Mouse (Mus musculus) thymus, postnatal 4 days (tissue): ENCODE results near the gene Wdr27.
"Not testable (repeated sequence)": the region's sequence is repeated elsewhere in the genome, so short reads cannot be mapped to it uniquely, and the experiment has no call there.

ENCODE experiments used
- DNase-seq: peaks from one replicate; pipeline ENCODE4 v3.0.0; 2021

Wdr27 gene

DNA sequence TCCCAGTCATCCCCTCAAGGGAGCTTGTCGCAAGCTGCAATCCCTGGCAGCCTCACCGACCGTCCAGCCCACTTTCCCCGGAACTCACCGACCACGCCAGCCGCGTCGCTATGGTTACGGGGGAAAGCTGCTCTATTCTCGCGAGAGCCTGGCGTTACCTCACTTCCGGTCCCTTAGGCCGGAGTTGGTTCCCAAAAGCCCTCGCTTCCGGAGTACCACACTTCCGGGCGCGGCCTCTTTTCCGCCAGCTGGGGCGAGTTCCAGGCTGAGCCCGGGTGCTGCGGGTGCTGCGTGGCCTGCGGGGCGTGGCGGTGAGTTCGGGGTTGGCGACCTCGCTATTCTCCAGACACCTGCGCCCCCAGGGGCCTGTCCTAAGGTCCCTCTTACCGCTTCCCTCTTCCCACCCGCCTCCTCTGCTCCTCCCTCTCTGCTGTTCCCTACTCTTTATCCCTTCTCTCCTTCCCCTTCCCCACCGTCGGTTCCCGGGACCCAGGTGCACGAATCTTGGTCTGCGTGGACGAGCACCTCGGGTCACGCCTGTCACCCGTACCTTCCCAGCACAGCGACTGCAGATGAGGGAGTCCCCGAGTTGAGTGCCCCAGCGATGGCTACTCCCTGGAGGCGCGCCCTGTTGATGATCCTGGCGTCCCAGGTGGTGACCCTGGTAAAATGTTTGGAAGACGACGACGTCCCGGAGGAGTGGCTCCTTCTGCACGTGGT lies at the start of gene Wdr27, which contains the start of gene 1600012H06Rik:
Gene Wdr27, minus strand, starts transcription at position 150 of the 720 bp plus-strand sequence.
Gene 1600012H06Rik, plus strand, starts transcription at position 176 of the 720 bp plus-strand sequence.
- DNase-seq: peak; percentile 98

DNA sequence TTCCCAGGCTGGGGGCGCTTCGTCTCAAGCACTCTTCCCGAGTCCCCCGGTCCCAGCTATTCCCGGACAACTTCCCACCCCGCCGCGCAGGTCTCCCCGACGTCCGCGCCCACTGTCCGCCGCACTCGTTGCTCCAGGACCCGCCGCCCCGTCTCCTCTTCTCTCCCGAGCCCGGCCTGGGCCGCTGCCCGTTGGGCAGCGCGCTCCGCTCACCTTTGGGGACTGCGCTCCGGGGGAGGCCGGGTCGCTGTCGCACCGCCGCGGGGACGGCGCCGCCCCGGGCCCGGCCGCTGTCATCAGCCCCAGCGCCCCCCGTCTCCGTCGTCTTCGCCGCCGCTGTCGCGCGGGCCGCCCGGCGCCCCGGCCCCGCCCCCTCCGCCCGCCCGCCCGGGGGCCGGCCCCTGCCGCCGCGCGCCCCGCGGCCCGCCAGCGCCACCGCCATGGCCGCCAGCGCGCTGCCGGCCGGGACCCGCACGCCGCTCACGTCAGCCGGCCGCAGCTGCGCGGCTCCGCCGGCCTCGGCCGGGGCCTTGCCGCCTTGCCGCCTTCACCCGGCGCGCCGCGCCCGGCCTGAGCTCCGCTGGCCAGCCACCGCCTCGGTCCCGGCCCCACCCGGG lies 49.7 kb upstream of the Wdr27 start:
- not testable (repeated sequence) for DNase-seq

GRCm38 (mm10) chr17:14990116-14990702 lies 47.3 kb upstream of the Wdr27 start:
- not testable (repeated sequence) for DNase-seq

DNA sequence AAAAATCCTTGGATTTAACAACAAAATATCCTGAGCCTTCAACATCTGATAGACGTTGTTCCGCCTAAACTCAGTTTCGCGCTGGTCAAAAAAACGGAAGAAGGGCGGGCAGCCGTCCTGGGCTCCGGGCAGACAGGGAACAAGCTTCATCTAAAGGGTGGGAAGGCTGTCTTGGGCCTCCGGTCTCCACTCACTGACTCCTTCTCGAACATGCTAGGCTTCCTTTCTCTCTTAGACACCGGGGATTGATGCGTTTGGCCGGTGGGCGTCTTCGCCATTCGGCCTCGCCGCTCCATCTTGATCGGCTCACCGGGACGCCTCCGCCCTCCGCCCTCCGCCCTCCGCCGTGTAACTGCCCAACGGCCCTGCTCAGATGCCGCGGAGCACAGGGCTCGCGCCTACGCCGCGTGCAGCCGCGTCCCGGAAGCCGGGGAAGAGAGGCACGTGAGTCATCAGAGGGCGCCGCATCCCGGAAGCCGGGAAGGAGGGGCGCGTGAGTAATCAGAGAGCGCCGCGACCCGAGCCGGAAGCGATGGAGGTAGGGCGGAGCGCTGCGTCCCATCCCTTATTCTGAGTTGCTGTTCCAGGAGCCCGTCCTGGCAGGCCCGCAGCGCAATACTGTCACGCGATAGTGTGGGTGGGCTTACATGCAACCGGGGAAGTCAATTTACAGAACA lies 35.5 kb upstream of the Wdr27 start, which contains the start of the genes 9030025P20Rik and Gm3417:
Gene 9030025P20Rik, plus strand, starts transcription at position 107 of the 677 bp plus-strand sequence.
Gene Gm3417, minus strand, starts transcription at position 429 of the 677 bp plus-strand sequence.
- DNase-seq: not testable (repeated sequence)

DNA sequence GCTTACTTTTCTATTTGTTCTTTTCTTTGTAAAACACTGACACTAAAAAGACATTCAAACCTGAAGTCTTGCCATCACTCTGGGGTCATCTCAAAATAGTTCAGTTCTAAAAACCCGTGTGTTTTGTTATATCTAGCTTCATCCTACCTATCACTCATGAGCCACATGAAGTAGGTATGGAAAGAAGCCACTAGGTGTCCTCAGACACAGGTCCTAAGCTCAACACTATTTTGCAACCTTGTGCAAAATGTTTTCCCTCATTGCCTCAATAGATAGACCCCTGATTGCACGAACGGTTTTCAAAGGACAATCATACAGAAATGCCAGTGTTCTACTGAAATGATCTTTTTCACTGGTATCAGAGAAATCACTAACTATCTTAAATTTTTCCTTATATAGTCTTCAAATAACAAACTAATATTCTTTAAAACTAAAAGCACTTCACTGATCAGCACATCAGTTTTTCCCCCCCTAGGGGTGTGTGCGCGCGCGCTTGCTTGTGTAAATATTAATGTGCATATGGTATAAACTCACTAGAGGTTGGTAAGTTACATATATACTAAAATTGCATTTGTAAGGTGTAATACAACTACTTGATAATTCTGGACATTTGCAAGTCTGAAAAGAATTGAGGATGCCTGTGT lies 34.9 kb upstream of the Wdr27 start:
- DNase-seq: peak; percentile 9

DNA sequence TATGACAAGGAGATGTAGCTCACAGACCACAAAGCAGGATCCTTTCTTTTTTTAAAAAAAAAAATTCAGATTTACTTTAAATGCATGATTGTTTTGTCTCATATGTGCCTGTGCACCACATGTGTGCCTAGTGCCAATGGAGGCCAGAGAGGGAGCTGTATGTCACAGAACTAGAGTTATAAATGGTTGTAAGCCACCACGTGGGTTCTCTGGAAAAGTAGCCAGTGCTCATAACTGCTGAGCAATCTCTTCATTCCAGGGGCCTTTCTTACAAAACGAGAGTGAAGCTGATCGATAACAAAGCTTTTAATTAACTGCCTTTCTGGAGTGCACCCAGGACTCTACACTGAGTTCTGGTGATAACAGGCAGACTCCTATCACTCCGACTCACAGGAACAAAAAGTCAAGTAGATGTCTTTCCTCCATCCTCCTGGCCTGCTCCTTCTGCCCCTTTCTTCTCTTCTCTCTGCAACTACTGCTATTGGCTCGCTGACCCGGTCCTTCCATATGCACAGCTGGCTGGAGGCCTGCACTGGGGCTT lies 25.5 kb upstream of the Wdr27 start:
- not testable (repeated sequence) for DNase-seq

DNA sequence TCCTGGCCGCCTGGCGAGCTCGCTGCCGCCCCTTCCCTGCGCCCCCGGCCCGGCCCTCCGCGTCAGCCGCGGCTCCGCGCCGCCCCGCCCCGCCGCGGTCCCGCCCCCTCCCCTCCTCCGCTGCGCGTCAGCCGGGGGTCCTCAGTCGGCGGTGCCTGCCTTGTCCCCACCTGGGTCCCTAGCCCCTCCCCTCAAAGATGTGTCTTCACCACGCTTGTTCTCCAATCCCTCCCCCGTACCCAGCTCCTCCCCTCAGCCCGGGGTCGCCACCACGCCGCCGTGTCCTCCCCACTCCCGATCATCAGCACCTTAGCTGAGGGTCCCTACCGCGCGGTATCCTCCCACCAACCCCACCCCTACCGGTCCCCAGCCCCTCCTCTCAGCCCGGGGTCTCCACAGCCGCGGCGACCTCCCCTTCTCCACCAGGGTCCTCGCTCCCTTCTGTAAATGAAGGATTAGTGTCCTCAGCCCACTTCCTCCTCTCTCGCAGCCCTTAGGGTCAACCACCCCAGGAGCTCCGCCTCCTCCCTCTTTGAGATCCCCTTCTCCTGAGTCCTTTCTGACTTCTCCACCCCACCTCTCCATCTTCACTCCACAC lies 18.7 kb upstream of the Wdr27 start:
- not testable (repeated sequence) for DNase-seq

DNA sequence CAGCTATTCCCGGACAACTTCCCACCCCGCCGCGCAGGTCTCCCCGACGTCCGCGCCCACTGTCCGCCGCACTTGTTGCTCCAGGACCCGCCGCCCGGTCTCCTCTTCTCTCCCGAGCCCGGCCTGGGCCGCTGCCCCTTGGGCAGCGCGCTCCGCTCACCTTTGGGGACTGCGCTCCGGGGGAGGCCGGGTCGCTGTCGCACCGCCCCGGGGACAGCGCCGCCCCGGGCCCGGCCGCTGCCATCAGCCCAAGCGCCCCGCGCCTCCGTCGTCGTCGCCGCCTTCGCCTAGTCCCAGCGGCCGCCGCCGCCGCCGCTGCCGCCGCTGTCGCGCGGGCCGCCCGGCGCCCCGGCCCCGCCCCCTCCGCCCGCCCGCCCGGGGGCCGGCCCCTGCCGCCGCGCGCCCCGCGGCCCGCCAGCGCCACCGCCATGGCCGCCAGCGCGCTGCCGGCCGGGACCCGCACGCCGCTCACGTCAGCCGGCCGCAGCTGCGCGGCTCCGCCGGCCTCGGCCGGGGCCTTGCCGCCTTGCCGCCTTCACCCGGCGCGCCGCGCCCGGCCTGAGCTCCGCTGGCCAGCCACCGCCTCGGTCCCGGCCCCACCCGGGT lies 18.1 kb upstream of the Wdr27 start, which contains the start of gene Phf10:
Gene Phf10, minus strand, starts transcription at position 323 of the 606 bp plus-strand sequence.
- peak; percentile 65 for DNase-seq

DNA sequence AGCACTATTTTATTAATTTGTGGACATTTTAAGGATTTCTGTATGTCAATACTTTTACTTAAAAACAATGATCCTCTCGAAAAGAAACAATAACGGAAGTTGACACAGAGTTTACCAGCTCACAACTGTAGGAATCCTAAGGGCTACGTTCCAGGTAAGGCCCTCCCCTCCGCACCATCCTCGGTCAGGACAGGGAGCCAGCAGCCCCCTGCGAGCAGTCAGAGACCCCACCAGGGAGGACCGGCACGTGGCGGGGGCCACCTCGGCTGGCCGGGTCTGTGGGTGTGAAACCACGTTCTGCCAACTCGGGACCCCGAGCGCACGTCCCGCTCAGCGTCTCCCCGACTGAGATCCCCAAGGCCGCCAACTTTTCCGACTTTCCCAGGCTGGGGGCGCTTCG lies 17.6 kb upstream of the Wdr27 start:
- peak; percentile 60 for DNase-seq

- peak; percentile 40 for DNase-seq
Observed at GRCm38 (mm10) chr17:14959979-14960378, 17.0 kb upstream of the Wdr27 start.

DNA sequence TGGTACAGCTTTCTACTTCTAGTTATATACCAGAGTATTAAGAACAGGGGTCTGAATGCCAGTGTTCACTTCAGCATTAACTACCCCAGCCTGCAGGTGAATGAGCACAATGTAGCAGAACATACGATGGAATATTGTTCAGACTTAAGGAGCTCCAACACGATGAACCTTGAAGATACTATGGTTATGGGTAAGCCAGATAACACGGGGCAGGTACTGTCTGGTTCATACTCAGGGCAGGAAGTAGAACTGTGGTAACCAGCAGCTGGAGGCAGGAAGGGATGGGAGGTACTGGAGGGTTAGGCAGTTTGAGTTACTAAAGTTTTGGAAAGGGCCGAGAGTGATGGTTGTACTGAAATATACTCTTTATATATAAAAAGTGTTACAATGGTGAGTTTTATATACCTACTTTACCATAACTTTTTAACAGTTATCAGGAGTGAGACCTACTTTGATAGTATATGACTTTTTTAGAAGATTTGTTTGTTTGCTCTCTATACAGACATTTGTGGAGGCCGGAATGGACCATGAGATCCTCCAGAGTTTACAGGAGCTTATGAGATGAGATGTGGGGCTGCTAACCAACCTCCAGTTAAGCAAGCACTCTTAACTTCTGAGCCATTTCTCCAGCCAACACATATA lies 15.8 kb upstream of the Wdr27 start:
- peak; percentile 30 for DNase-seq

GRCm38 (mm10) chr17:14953452-14953851 lies 10.5 kb upstream of the Wdr27 start:
- DNase-seq: no peak

DNA sequence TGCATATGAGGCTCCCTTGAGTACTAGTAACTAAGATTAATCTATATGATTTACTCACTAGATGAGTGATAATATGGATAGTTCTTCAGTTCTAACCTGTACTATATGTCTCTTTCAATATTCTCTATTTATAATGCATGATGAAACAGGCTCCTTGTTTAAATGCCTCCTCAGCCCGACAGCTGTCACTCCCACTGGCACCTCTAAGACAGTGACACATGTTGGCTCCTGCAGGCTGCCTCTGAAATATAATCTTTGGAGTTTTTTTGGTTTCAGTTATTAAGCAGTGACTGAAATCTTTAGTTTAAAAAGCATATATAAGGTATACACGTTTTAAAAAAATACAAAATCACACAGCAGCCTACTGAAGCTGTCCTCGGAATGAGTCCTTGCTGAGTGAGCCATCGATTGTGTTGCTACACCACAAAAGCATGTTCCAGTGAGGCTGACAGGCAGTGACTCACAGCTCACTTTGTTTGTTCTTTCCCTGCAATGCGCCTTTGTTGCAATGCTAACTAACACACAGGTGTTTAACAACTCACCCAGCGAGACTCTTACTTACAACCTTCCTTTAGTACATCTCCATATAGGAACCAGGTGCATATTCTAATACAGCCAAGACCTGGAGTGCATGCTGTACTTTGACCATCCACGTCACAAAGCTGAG lies 6.3 kb upstream of the Wdr27 start:
- DNase-seq: no peak

GRCm38 (mm10) chr17:14944551-14944950 lies 1.6 kb upstream of the Wdr27 start:
- DNase-seq: no peak

DNA sequence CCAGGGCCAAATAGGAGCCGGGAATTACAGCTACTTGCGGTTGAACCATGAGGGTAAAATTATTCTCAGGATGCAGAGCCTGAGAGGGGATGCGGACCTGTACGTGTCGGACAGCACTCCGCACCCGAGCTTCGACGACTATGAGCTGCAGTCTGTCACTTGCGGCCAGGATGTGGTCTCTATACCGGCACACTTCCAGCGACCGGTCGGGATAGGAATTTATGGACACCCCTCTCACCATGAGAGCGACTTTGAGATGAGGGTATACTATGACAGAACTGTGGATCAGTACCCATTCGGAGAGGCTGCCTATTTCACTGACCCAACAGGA lies 736 bp upstream of the Wdr27 start:
- no peak for DNase-seq

- peak; percentile 8 for DNase-seq
Observed at GRCm38 (mm10) chr17:14942181-14942580, 777 bp downstream of the Wdr27 start.

DNA sequence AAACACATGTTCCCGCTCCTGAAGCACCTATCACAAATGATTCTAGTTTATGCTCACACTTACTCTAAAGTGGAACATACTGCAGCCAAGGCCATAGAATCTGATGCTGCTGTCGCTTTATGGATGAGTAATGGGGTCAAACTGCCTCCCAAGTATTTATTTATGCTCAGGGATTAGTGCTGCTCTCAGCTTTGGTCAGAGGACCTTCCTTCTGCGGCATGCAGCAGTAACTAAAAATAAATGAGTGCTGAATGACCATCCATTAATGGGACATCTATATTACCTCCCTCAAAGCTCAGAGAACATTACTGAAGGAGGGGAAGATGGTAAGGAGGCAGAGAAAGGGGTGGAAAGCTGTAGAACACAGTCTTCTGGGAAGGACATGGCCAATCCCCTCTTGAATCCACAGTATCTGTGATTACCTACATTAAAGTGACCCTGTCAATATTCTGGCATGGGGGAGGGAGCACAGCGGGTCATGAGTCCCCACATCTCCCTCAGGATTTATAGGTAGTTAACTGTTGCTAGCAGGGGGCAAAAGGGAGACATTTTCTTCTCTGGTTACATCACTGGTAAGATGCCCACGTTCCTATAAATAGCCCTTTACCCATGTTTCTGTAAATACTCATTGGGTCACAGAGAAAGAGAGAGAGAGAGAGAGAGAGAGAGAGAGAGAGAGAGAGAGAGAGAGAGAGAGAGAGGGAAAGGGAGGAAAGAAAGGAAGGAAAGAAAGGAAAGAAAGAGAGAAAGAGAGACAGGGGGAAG lies 6.9 kb downstream of the Wdr27 start:
- DNase-seq: no peak

- DNase-seq: peak; percentile 4
Observed at GRCm38 (mm10) chr17:14935280-14935679, 7.7 kb downstream of the Wdr27 start.

DNA sequence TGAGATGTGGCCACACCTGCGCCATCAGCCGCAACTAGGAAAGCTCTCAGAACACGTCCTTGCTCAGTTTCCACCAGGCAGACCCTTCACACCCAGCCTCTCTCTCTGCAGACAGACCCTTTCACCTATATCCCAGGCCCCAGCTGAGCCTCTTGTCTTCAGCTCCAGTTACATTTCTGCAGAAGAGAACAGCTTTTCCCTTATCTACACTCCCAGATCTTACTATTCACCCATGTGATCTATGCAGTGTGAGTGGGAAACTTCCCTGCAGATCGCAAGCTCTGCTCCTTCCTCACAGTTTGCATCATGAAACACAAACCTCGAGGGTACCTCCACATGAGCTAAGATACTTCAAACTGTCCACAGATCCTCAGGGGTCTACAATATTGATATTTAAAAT lies 11.5 kb downstream of the Wdr27 start:
- no peak for DNase-seq

DNA sequence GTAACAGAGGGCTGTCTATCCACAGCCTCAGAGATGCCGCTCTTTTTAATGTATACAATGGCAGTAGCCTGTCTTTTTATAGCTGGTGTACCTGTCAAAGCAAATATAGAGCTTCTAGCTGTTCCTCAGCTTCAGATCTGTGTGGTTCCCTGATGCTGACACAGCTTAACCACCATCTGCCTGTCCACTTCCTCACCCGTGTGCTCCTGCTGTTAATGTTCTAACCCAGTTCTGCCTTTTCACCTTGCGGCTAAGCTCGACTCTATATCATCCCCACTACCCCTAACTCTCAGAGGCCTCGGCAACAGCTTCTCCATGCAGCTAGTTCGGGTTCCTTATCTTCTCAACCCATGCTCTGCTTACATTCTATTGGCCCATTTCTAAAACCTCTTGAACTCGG lies 12.3 kb downstream of the Wdr27 start:
- DNase-seq: no peak
